Mouse (Mus musculus) left cerebral cortex, adult 2 months (tissue): ENCODE data around the gene Unc13b. TPM values are rescaled to one million over a fixed set of nuclear protein-coding genes. Genes with fewer than 3 reads are reported as not detected.

Source experiments
- DNase-seq, 2 experiments: peaks; one replicate each; pipeline ENCODE4 v3.0.0; 2021 to 2022; ENCODE audit warnings: low spot score in 2 of 2, mixed read lengths in 1 of 2; ENCODE audit errors: extremely low spot score in 1 of 2
- H3K27ac ChIP-seq: fragments of 200-600 bp; 2 replicates; pipeline ENCODE4 v1.8.1; 2022
- H3K4me3 ChIP-seq: fragments of 200-600 bp; 2 replicates; pipeline ENCODE4 v1.8.1; 2022
- CTCF ChIP-seq: fragments of 200-600 bp; IDR thresholded peaks from 2 replicates; pipeline ENCODE4 v1.8.1; 2022; ENCODE audit warnings: antibody characterized with exemption, mild to moderate bottlenecking, moderate library complexity
- intact Hi-C: fragments of 180-260 bp; cut with DNase I; formaldehyde crosslinking; loops from one replicate; pipeline ENCODE4 v1.15.1; 2025
- long read RNA-seq, 2 experiments: library from polyadenylated mRNA; stranded (forward); transcript quantifications; one replicate each; pipeline ENCODE4 v2.0.0; 2021; ENCODE audit warnings: borderline mapping rate in 2 of 2
- total RNA-seq, 2 experiments: library from RNA; stranded (reverse); gene quantifications; 2 replicates each; pipeline ENCODE4 v1.2.3; 2021

Gene Unc13b
- 10 to 100 TPM; 68.1 to 70.9 TPM for total RNA-seq
- long read RNA-seq, experiment 1, full-length matches to known transcripts: 2 of 12 reads
- long read RNA-seq, experiment 1, partial matches to known transcripts: 3 of 12 reads
- long read RNA-seq, experiment 1, other reads (novel, unspliced or antisense): 7 of 12 reads
- long read RNA-seq, experiment 2, partial matches to known transcripts: 6 of 21 reads
- long read RNA-seq, experiment 2, other reads (novel, unspliced or antisense): 15 of 21 reads

GRCm38 (mm10) chr4:43058753-43059654, at the start of gene Unc13b:
Gene Unc13b, plus strand, starts transcription at chr4:43058953.
- no peak for TF ChIP-seq CTCF
- peak within 1 kb of the TSS; percentile 47 for H3K27ac ChIP-seq
- intact Hi-C loops: no loop called here
- H3K4me3 ChIP-seq: peak within 1 kb of the TSS; percentile 72
- DNase-seq: peak; percentile 84 to 90

GRCm38 (mm10) chr4:43010161-43011038, 48.4 kb upstream of the Unc13b start, which contains the start of gene Fancg:
Gene Fancg, minus strand, starts transcription at chr4:43010506.
- Histone ChIP-seq H3K4me3 (peak within 1 kb of the TSS; percentile 91), H3K27ac (peak within 1 kb of the TSS; percentile 69)
- intact Hi-C loops: loop anchor here (1.0 kb wide), 1 partner anchor 15 kb away; the partner anchor contains the start of gene Pigo
- DNase-seq: peak; percentile 77 to 79
- TF ChIP-seq CTCF: no peak; the same call in 1 of the 2 replicates

GRCm38 (mm10) chr4:43012091-43012490, 46.7 kb upstream of the Unc13b start:
- no peak for DNase-seq
- intact Hi-C loops: no loop called here
- TF ChIP-seq CTCF: no peak
- H3K27ac ChIP-seq: no peak overlapping the region
- no peak overlapping the region for H3K4me3 ChIP-seq

GRCm38 (mm10) chr4:43018156-43018555, 40.6 kb upstream of the Unc13b start:
- intact Hi-C loops: no loop called here
- H3K27ac ChIP-seq: no peak overlapping the region
- TF ChIP-seq CTCF: no peak
- no peak overlapping the region for H3K4me3 ChIP-seq
- DNase-seq: no peak

GRCm38 (mm10) chr4:43019176-43019575, 39.6 kb upstream of the Unc13b start:
- no peak for DNase-seq
- no peak for TF ChIP-seq CTCF
- Histone ChIP-seq H3K4me3 (no peak overlapping the region), H3K27ac (no peak overlapping the region)
- intact Hi-C loops: no loop called here

GRCm38 (mm10) chr4:43019641-43020465, 38.9 kb upstream of the Unc13b start:
- DNase-seq: no peak
- intact Hi-C loops: no loop called here
- H3K4me3 ChIP-seq: no peak overlapping the region
- no peak overlapping the region for H3K27ac ChIP-seq
- no peak for TF ChIP-seq CTCF

- no peak for TF ChIP-seq CTCF
- no peak for DNase-seq
Measured at GRCm38 (mm10) chr4:43020876-43021275, 37.9 kb upstream of the Unc13b start.

GRCm38 (mm10) chr4:43021341-43021740, 37.4 kb upstream of the Unc13b start:
- DNase-seq: no peak
- H3K4me3 ChIP-seq: no peak overlapping the region
- no peak for TF ChIP-seq CTCF
- no peak overlapping the region for H3K27ac ChIP-seq
- intact Hi-C loops: no loop called here

More at GRCm38 (mm10) chr4:43020876-43021275, 37.9 kb upstream of the Unc13b start:
- Histone ChIP-seq H3K4me3 (no peak overlapping the region), H3K27ac (no peak overlapping the region)
- intact Hi-C loops: no loop called here

- no peak for DNase-seq
- peak overlapping the region; percentile 91; the same call in 1 of the 2 replicates for H3K27ac ChIP-seq
- intact Hi-C loops: loop anchor here (1.0 kb wide), 1 partner anchor 14 kb away; the partner anchor contains the start of gene Fancg
- peak overlapping the region; percentile 84 for H3K4me3 ChIP-seq
- no peak for TF ChIP-seq CTCF
Measured at GRCm38 (mm10) chr4:43024673-43025072, 34.1 kb upstream of the Unc13b start.

- H3K27ac ChIP-seq: peak within 1 kb of the TSS; percentile 91
- TF ChIP-seq CTCF: peak; percentile 61
- H3K4me3 ChIP-seq: peak within 1 kb of the TSS; percentile 84
- peak; percentile 91 to 93 for DNase-seq
- intact Hi-C loops: loop anchor here (1.0 kb wide), 1 partner anchor 15 kb away; the partner anchor contains the start of gene Fancg
Measured at GRCm38 (mm10) chr4:43025084-43025960, 33.4 kb upstream of the Unc13b start, which contains the start of gene Pigo. Gene Pigo, minus strand, starts transcription at chr4:43025819.
